Mouse (Mus musculus) ES-E14 (cell line): ENCODE measurements around the gene Ptprr.

Experiments used
- HCFC1 ChIP-seq: IDR thresholded peaks from 2 replicates; pipeline ENCODE4 v1.6.1; 2012; ENCODE audit warnings: low read length, inconsistent platforms, borderline replicate concordance; ENCODE audit not compliant: insufficient read depth
- MAFK ChIP-seq: IDR thresholded peaks from 2 replicates; pipeline ENCODE4 v1.6.1; 2014; ENCODE audit warnings: mild to moderate bottlenecking, low read depth, low read length, inconsistent platforms; ENCODE audit not compliant: insufficient read depth
- ZC3H11A ChIP-seq: IDR thresholded peaks from 2 replicates; pipeline ENCODE4 v1.6.1; 2012; ENCODE audit warnings: low read depth, mild to moderate bottlenecking, inconsistent platforms, low read length, borderline replicate concordance

DNA sequence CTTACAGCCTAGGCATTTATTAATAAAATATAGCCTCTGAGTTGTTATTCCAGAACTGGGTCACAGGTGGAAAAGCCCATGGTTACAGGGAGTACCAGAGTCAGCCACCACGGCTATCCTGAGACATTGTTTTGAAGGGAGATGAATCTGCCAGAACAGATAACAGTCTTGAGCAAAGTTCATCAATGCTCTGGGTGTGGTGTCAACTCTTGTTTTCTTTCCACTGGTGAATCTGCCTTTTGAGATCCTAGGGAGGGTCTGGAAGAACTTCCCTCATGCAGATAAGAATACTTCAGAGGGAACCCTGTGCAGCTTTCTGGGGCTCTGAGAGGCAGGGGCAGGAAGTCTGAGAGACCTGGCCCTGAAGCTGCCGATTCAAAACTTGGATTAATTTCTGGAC, 227.6 kb downstream of the Ptprr start:
- TF ChIP-seq HCFC1: no peak
- TF ChIP-seq ZC3H11A: no peak
- TF ChIP-seq MAFK: no peak
